Mouse (Mus musculus): Measurements from ENCODE around the gene Nudt22. TPM values are rescaled to one million over a fixed set of nuclear protein-coding genes. Genes with fewer than 3 reads are reported as not detected.

The Nudt22 gene
- polyA plus RNA-seq, 1 experiment = 58.3 TPM

GRCm38 (mm10) chr19:7014481-7015135, 18.7 kb upstream of the Nudt22 start:
- DNase-seq = no peak
- Histone ChIP-seq H3K4me1 (ENCODE audit: control insufficient read depth, insufficient read depth, low read length) (no peaks in the 10 kb centered on the region), H3K27me3 (replicated peaks; ENCODE audit: control insufficient read depth, insufficient read depth, low read length) (no peaks in the 10 kb centered on the region), H3K36me3 (ENCODE audit: control insufficient read depth, insufficient read depth, low read length) (no peaks in the 10 kb centered on the region), H3K27ac (ENCODE audit: insufficient read depth, low read depth, low read length) (no peak overlapping the region), H3K4me3 (ENCODE audit: insufficient read depth, low read depth, low read length) (no peak overlapping the region)
- TF ChIP-seq CTCF (conservative IDR thresholded peaks at IDR 0.05; ENCODE audit: insufficient read depth, insufficient read length, low read depth, low read length) (no peak), POLR2A (IDR thresholded peaks at IDR 0.05; ENCODE audit: low read depth, low read length) (no peak)
- 93% methylated on average over 20 of the region's 20 CpGs for WGBS

GRCm38 (mm10) chr19:7013984-7014383, 18.1 kb upstream of the Nudt22 start:
- no peak overlapping the region for H3K4me3 ChIP-seq (ENCODE audit: insufficient read depth, low read depth, low read length)
- DNase-seq = peak; percentile 37
- TF ChIP-seq CTCF (conservative IDR thresholded peaks at IDR 0.05; ENCODE audit: insufficient read depth, insufficient read length, low read depth, low read length) (no peak), POLR2A (IDR thresholded peaks at IDR 0.05; ENCODE audit: low read depth, low read length) (no peak)
- no peak overlapping the region for H3K27ac ChIP-seq (ENCODE audit: insufficient read depth, low read depth, low read length)
- no peaks in the 10 kb centered on the region for H3K27me3 ChIP-seq (replicated peaks; ENCODE audit: control insufficient read depth, insufficient read depth, low read length)
- no peaks in the 10 kb centered on the region for H3K4me1 ChIP-seq (ENCODE audit: control insufficient read depth, insufficient read depth, low read length)
- WGBS = 71% methylated on average over 9 of the region's 9 CpGs
- no peaks in the 10 kb centered on the region for H3K36me3 ChIP-seq (ENCODE audit: control insufficient read depth, insufficient read depth, low read length)

GRCm38 (mm10) chr19:7012426-7012825, 16.5 kb upstream of the Nudt22 start:
- 60% methylated on average over 4 of the region's 4 CpGs for WGBS
- no peak overlapping the region for H3K27ac ChIP-seq (ENCODE audit: insufficient read depth, low read depth, low read length)
- H3K4me1 ChIP-seq (ENCODE audit: control insufficient read depth, insufficient read depth, low read length) = no peaks in the 10 kb centered on the region
- TF ChIP-seq CTCF (conservative IDR thresholded peaks at IDR 0.05; ENCODE audit: insufficient read depth, insufficient read length, low read depth, low read length) (no peak), POLR2A (IDR thresholded peaks at IDR 0.05; ENCODE audit: low read depth, low read length) (no peak)
- DNase-seq = peak; percentile 46
- H3K27me3 ChIP-seq (replicated peaks; ENCODE audit: control insufficient read depth, insufficient read depth, low read length) = no peaks in the 10 kb centered on the region
- no peaks in the 10 kb centered on the region for H3K36me3 ChIP-seq (ENCODE audit: control insufficient read depth, insufficient read depth, low read length)
- no peak overlapping the region for H3K4me3 ChIP-seq (ENCODE audit: insufficient read depth, low read depth, low read length)

- Histone ChIP-seq H3K27ac (ENCODE audit: insufficient read depth, low read depth, low read length) (no peak overlapping the region), H3K27me3 (replicated peaks; ENCODE audit: control insufficient read depth, insufficient read depth, low read length) (no peaks in the 10 kb centered on the region), H3K36me3 (ENCODE audit: control insufficient read depth, insufficient read depth, low read length) (no peaks in the 10 kb centered on the region), H3K4me1 (ENCODE audit: control insufficient read depth, insufficient read depth, low read length) (no peaks in the 10 kb centered on the region), H3K4me3 (ENCODE audit: insufficient read depth, low read depth, low read length) (no peak overlapping the region)
- 78% methylated on average over 9 of the region's 9 CpGs for WGBS
- TF ChIP-seq POLR2A (IDR thresholded peaks at IDR 0.05; ENCODE audit: low read depth, low read length) (no peak), CTCF (conservative IDR thresholded peaks at IDR 0.05; ENCODE audit: insufficient read depth, insufficient read length, low read depth, low read length) (no peak)
- no peak for DNase-seq
Measured at GRCm38 (mm10) chr19:7006892-7007593, 11.1 kb upstream of the Nudt22 start.

GRCm38 (mm10) chr19:6999360-7000063, 3.6 kb upstream of the Nudt22 start:
- no peak overlapping the region for H3K4me3 ChIP-seq (ENCODE audit: insufficient read depth, low read depth, low read length)
- no peaks in the 10 kb centered on the region for H3K27me3 ChIP-seq (replicated peaks; ENCODE audit: control insufficient read depth, insufficient read depth, low read length)
- no peak for DNase-seq
- WGBS = 93% methylated on average over 19 of the region's 19 CpGs
- no peaks in the 10 kb centered on the region for H3K36me3 ChIP-seq (ENCODE audit: control insufficient read depth, insufficient read depth, low read length)
- TF ChIP-seq CTCF (conservative IDR thresholded peaks at IDR 0.05; ENCODE audit: insufficient read depth, insufficient read length, low read depth, low read length) = no peak
- TF ChIP-seq POLR2A (IDR thresholded peaks at IDR 0.05; ENCODE audit: low read depth, low read length) = no peak
- no peaks in the 10 kb centered on the region; the same call in 1 of the 2 replicates for H3K4me1 ChIP-seq (ENCODE audit: control insufficient read depth, insufficient read depth, low read length)
- no peak overlapping the region for H3K27ac ChIP-seq (ENCODE audit: insufficient read depth, low read depth, low read length)

GRCm38 (mm10) chr19:6997721-6998290, 1.9 kb upstream of the Nudt22 start:
- Histone ChIP-seq H3K36me3 (ENCODE audit: control insufficient read depth, insufficient read depth, low read length) (no peaks in the 10 kb centered on the region), H3K4me1 (ENCODE audit: control insufficient read depth, insufficient read depth, low read length) (no peaks in the 10 kb centered on the region; the same call in 1 of the 2 replicates), H3K27me3 (replicated peaks; ENCODE audit: control insufficient read depth, insufficient read depth, low read length) (no peaks in the 10 kb centered on the region), H3K27ac (ENCODE audit: insufficient read depth, low read depth, low read length) (no peak overlapping the region), H3K4me3 (ENCODE audit: insufficient read depth, low read depth, low read length) (no peak overlapping the region)
- peak; percentile 0 for DNase-seq
- WGBS = 91% methylated on average over 9 of the region's 9 CpGs
- TF ChIP-seq CTCF (conservative IDR thresholded peaks at IDR 0.05; ENCODE audit: insufficient read depth, insufficient read length, low read depth, low read length) (no peak), POLR2A (IDR thresholded peaks at IDR 0.05; ENCODE audit: low read depth, low read length) (no peak)
